Mouse (Mus musculus) forebrain, embryonic 11.5 days (tissue): ENCODE measurements around the gene Slc6a13. TPM values are rescaled to one million over a fixed set of nuclear protein-coding genes. Genes with fewer than 3 reads are reported as not detected.

ENCODE experiments used
- ATAC-seq: fragments of 200-750 bp; cut with Nextera tagmentation; replicated peaks from 2 replicates; pipeline ENCODE4 v1.8.0; 2017; ENCODE audit warnings: moderate TSS enrichment; ENCODE audit not compliant: low FRiP score
- DNase-seq: peaks from one replicate; pipeline ENCODE4 v3.0.0-alpha.2; 2017; ENCODE audit warnings: low spot score
- H3K27ac ChIP-seq: fragments of 300-500 bp; sonication (generic); 2 replicates; pipeline ENCODE4 v1.5.1; 2014; ENCODE audit warnings: low read depth, low read length
- H3K27me3 ChIP-seq: fragments of 300-500 bp; sonication (generic); 2 replicates; pipeline ENCODE4 v1.6.1; 2014; ENCODE audit warnings: mild to moderate bottlenecking, low read length, mixed read lengths; ENCODE audit not compliant: control insufficient read depth, insufficient read depth
- H3K36me3 ChIP-seq: fragments of 300-500 bp; sonication (generic); 2 replicates; pipeline ENCODE4 v1.6.1; 2014; ENCODE audit warnings: mild to moderate bottlenecking, low read length, moderate library complexity, mixed read lengths; ENCODE audit not compliant: control insufficient read depth, insufficient read depth
- H3K4me1 ChIP-seq: fragments of 300-500 bp; sonication (generic); replicated peaks from 2 replicates; pipeline ENCODE4 v1.6.1; 2014; ENCODE audit warnings: low read length, mixed read lengths; ENCODE audit not compliant: control insufficient read depth, insufficient read depth
- H3K4me2 ChIP-seq: fragments of 300-500 bp; sonication (generic); 2 replicates; pipeline ENCODE4 v1.6.1; 2014; ENCODE audit warnings: low read depth, mild to moderate bottlenecking, low read length, moderate library complexity, mixed read lengths; ENCODE audit not compliant: severe bottlenecking
- H3K4me3 ChIP-seq: fragments of 300-500 bp; sonication (generic); 2 replicates; pipeline ENCODE4 v1.5.1; 2014; ENCODE audit warnings: low read depth, low read length
- H3K9ac ChIP-seq: fragments of 300-500 bp; sonication (generic); 2 replicates; pipeline ENCODE4 v1.6.1; 2014; ENCODE audit warnings: low read length
- H3K9me3 ChIP-seq: fragments of 300-500 bp; sonication (generic); 2 replicates; pipeline ENCODE4 v1.6.1; 2016; ENCODE audit warnings: low read length, mixed read lengths; ENCODE audit not compliant: control insufficient read depth
- WGBS: fragments of 180-500 bp; shearing (Covaris S2); extraction: QIAGEN DNeasy Blood & Tissue Kit; methylation state at CpG from one replicate; pipeline ENCODE4 v1.1.7; 2014; 5-methylcytosine and 5-hydroxymethylcytosine counted together
- polyA plus RNA-seq: library from polyadenylated mRNA; unstranded; fragments of >200 nt; fragmentation: Nextera tagmentation; extraction: Ambion mirVana; gene quantifications from 2 replicates; pipeline ENCODE4 v1.2.1, GENCODE M21; 2014

The Slc6a13 gene
- polyA plus RNA-seq, 1 experiment from 2014 or later = 1.2 TPM

GRCm38 (mm10) chr6:121310984-121311383 lies 11.0 kb downstream of the Slc6a13 start:
- Histone ChIP-seq H3K9me3 (no peaks in the 10 kb centered on the region), H3K4me1 (no peaks in the 10 kb centered on the region), H3K27ac (no peak overlapping the region), H3K27me3 (no peaks in the 10 kb centered on the region), H3K36me3 (no peaks in the 10 kb centered on the region), H3K4me2 (no peak overlapping the region), H3K9ac (no peak overlapping the region), H3K4me3 (no peak overlapping the region)
- ATAC-seq (no peak), DNase-seq (no peak)
- WGBS = 82% methylated on average over 6 of the region's 6 CpGs

GRCm38 (mm10) chr6:121319099-121319498 lies 19.1 kb downstream of the Slc6a13 start:
- no peak for ATAC-seq

GRCm38 (mm10) chr6:121322381-121323110 lies 22.5 kb downstream of the Slc6a13 start:
- no peaks in the 10 kb centered on the region for H3K36me3 ChIP-seq
- no peaks in the 10 kb centered on the region for H3K27me3 ChIP-seq
- H3K4me1 ChIP-seq = no peaks in the 10 kb centered on the region
- H3K27ac ChIP-seq = no peak overlapping the region
- no peak for ATAC-seq
- no peak overlapping the region for H3K4me3 ChIP-seq
- 84% methylated on average over 9 of the region's 9 CpGs for WGBS
- H3K9ac ChIP-seq = no peak overlapping the region
- H3K9me3 ChIP-seq = no peaks in the 10 kb centered on the region
- no peak overlapping the region for H3K4me2 ChIP-seq
- DNase-seq = no peak

More at GRCm38 (mm10) chr6:121319099-121319498, 19.1 kb downstream of the Slc6a13 start:
- Histone ChIP-seq H3K4me1 (no peaks in the 10 kb centered on the region), H3K36me3 (no peaks in the 10 kb centered on the region), H3K27me3 (no peaks in the 10 kb centered on the region), H3K27ac (no peak overlapping the region), H3K4me2 (no peak overlapping the region), H3K9ac (no peak overlapping the region), H3K9me3 (no peaks in the 10 kb centered on the region), H3K4me3 (no peak overlapping the region)
- WGBS = 62% methylated on average over 6 of the region's 6 CpGs
- no peak for DNase-seq

GRCm38 (mm10) chr6:121325298-121325697 lies 25.3 kb downstream of the Slc6a13 start:
- Histone ChIP-seq H3K27ac (no peak overlapping the region), H3K4me2 (no peak overlapping the region), H3K4me3 (no peak overlapping the region), H3K36me3 (no peaks in the 10 kb centered on the region), H3K4me1 (peaks cover 3% of the 10 kb centered on the region; the same call in 1 of the 2 replicates), H3K27me3 (no peaks in the 10 kb centered on the region), H3K9me3 (no peaks in the 10 kb centered on the region), H3K9ac (no peak overlapping the region)
- 85% methylated on average over 3 of the region's 3 CpGs for WGBS
- ATAC-seq (no peak), DNase-seq (no peak)

- Histone ChIP-seq H3K9ac (no peak overlapping the region), H3K27me3 (no peaks in the 10 kb centered on the region), H3K9me3 (no peaks in the 10 kb centered on the region), H3K4me3 (no peak overlapping the region), H3K36me3 (no peaks in the 10 kb centered on the region), H3K4me1 (peaks cover 3% of the 10 kb centered on the region; the same call in 1 of the 2 replicates), H3K27ac (no peak overlapping the region), H3K4me2 (no peak overlapping the region)
- WGBS = 83% methylated on average over 9 of the region's 9 CpGs
- no peak for DNase-seq
- no peak for ATAC-seq
Observed at GRCm38 (mm10) chr6:121325740-121326139, 25.7 kb downstream of the Slc6a13 start.

- WGBS = 73% methylated on average over 10 of the region's 10 CpGs
- Histone ChIP-seq H3K4me1 (peaks cover 3% of the 10 kb centered on the region; the same call in 1 of the 2 replicates), H3K36me3 (no peaks in the 10 kb centered on the region), H3K27me3 (no peaks in the 10 kb centered on the region), H3K4me3 (no peak overlapping the region), H3K9me3 (no peaks in the 10 kb centered on the region), H3K4me2 (no peak overlapping the region), H3K27ac (no peak overlapping the region), H3K9ac (no peak overlapping the region)
- DNase-seq (no peak), ATAC-seq (no peak)
Observed at GRCm38 (mm10) chr6:121326486-121327069, 26.6 kb downstream of the Slc6a13 start.

GRCm38 (mm10) chr6:121328417-121328884 lies 28.4 kb downstream of the Slc6a13 start:
- no peaks in the 10 kb centered on the region for H3K36me3 ChIP-seq
- no peak overlapping the region for H3K9ac ChIP-seq
- DNase-seq = no peak
- H3K9me3 ChIP-seq = no peaks in the 10 kb centered on the region
- no peak overlapping the region for H3K4me2 ChIP-seq
- no peaks in the 10 kb centered on the region for H3K27me3 ChIP-seq
- peaks cover 3% of the 10 kb centered on the region; the same call in 1 of the 2 replicates for H3K4me1 ChIP-seq
- H3K4me3 ChIP-seq = no peak overlapping the region
- H3K27ac ChIP-seq = no peak overlapping the region
- 64% methylated on average over 9 of the region's 9 CpGs for WGBS
- ATAC-seq = no peak

GRCm38 (mm10) chr6:121329848-121330508 lies 30.0 kb downstream of the Slc6a13 start:
- DNase-seq (no peak), ATAC-seq (peak; percentile 42)
- Histone ChIP-seq H3K27ac (no peak overlapping the region), H3K4me1 (peaks cover 3% of the 10 kb centered on the region; the same call in 1 of the 2 replicates), H3K36me3 (no peaks in the 10 kb centered on the region), H3K27me3 (no peaks in the 10 kb centered on the region), H3K4me3 (no peak overlapping the region), H3K4me2 (no peak overlapping the region), H3K9me3 (no peaks in the 10 kb centered on the region), H3K9ac (no peak overlapping the region)
- WGBS = 9% methylated on average over 10 of the region's 10 CpGs
